Mouse (Mus musculus) T-helper 1 cell (primary cell): Measurements from ENCODE around the gene Sub1.

Experiments
- in situ Hi-C: fragments of 300-600 bp; cut with MboI, MseI; formaldehyde crosslinking; loops from one replicate; pipeline ENCODE4 v1.15.1; 2025; ENCODE audit warnings: high pct_unique_total_duplicates

Sub1 gene

DNA sequence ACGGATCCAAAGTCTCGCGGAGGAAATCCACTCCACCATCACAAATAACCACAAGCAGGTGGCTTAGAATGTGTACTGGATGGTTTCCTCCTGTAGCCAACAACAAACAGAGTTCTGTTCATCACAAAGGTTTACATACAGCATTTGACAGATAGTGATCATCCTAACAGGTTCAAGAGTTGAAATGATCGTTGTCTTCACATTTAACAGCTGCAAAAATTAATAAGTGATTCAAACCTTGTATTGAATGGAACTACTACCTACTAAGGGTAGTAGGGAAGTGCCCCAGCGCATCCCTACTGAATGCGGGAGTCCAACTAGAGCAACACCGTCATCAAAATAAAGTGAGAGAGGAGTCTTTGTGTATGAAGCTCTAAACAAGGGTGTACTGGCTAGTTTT, at the start of gene Sub1:
Gene Sub1 (minus strand): TSS at position 101 of the 400 bp plus-strand sequence.
- in situ Hi-C loops = loop anchor here (5.0 kb wide), 1 partner anchor 40 kb away; no protein-coding TSS in a partner anchor

DNA sequence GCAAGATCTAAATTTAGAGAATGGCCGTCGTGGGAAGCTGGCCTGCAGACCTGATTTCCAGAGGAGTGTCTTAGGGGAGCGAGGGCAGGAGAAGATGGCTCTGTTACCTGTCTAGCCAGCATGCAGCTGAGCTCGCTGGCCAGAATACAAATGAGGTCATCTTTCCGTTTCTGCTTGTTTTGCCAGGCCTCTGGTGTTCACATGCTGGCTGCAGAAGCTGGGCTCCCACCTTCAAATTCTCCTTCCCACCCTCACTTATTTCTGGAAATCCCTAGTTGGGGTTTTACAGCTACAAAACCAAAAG, 43.6 kb upstream of the Sub1 start:
- in situ Hi-C loops = loop anchor here (5.0 kb wide), 1 partner anchor 37 kb away; no protein-coding TSS in a partner anchor

DNA sequence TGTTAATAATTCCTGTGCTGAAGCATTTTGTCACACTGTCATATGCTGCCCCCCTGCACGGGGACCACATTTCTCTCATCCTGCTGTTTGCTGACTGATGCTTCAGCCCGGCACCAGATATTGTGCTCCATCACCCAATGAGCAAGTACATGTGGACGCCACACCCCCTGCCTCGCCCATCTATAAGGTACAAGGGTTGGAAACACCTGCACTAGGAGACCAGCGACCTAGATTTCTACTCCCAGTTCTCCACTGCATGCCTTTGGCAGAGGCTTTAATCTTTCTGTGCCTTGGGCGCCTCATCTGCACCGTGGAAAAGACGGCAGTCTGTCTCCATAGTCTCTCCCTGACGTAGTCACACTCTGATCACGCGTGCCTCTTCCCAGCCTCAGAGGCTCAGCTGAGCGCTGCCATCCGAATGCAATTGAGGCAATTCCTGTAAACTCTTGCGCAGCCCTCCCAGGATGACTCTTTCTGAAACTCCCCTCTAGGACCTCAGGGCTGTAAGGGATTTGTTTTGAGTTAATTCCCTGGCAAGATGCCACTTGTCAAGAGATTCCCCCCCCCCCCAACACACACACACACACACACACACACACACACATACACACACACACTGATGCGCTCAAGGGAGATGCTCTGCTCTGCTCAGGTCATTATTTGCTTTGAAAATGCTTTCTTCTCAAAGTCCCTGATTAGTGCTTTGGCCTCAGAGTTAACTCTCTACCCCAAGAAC, 43.1 kb upstream of the Sub1 start:
- in situ Hi-C loops = loop anchor here (5.0 kb wide), 2 partner anchors 37 to 43 kb away; partner anchors contain the start of gene Sub1

DNA sequence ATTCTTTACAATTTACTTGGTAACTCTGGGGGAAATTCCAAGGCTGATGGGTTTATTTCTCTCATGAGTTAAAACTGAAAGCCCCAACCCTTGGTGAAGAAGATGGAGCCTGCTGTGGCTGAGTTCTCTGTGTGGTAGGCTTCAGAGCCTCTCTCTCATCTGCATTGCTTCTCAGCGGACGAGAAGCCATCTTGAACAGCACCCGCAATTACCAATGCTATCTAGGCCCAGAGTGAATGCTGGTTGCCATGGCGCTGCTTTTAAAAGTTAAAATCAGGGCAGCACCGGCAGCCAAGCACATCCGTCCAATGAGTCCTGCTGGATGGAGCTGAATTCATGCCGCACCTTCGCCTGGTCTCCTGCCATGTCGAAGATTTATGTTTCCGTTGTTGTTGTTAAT, 42.5 kb upstream of the Sub1 start:
- in situ Hi-C loops = loop anchor here (5.0 kb wide), 1 partner anchor 42 kb away; the partner anchor contains the start of gene Sub1

DNA sequence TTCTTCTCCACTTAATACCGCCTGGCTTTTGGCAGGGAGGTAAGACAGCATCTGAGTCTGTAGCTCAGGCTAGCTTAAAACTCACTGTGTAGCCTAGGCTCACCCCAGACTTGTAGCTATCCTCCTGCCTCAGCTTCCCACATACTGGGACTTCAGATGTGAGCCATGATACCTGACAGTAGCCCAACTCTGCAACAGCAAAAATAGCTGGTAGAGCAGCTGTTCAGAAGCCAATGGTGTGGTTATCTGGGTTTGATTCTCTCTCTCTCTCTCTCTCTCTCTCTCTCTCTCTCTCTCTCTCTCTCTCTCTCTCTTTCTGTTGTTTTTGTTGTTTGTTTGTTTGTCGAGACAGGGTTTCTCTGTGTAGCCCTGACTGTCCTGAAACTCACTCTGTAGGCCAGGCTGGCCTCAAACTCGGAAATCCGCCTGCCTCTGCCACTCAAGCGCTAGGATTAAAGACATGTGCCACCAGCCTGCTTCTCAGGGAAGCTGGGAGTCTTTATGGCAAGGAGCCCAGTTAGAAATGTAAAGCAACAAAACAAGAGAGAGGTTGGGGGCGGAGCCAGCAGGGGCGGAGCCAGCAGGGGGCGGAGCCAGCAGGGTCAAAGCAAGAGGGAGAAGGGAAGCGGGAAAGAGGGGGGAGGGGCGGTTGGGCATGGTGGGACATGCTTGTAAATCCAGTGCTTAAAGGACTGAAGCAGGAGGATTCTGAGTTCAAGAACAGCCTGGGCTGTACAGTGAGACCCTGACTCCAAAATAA, 41.3 kb upstream of the Sub1 start:
- in situ Hi-C loops = loop anchor here (5.0 kb wide), 1 partner anchor 41 kb away; the partner anchor contains the start of gene Sub1

DNA sequence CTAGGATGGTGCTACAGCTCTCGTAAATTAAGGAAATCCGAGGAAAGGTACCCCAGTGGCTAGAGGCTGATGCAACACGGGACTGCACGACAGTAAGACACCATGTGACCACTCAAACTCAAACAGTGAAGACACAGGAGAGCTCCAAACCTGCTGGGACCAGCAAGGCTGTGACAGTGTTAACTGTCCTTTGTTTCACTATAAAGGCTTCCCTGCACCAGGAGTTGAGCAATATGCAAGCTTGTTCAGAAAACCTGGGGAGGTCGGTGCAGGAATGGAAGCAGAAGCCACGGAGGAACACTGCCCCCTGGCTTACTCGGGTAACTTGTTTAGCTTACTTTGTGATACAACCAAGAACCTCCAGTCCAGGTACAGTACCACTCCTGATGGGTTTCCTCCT, 40.4 kb upstream of the Sub1 start:
- in situ Hi-C loops = loop anchor here (5.0 kb wide), 1 partner anchor 40 kb away; the partner anchor contains the start of gene Sub1

DNA sequence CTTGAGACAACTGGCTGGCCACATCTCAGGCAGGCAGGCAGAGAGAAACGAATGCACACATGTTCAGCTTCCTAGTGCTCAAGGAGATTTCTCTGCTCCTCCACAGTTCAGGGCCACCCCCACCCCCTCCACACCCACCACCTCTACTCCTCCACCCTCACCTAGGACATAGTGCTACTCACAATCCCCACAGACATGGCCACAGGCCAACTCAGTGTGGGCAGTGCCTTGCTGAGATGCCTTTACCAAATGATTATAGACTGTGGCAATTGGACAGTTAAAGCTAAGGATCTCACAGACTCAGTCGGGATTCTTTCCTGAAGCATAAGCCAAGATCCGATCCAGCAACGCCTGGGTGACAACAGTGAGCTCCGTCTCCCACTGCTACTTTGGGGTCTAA, 39.9 kb upstream of the Sub1 start:
- in situ Hi-C loops = loop anchor here (5.0 kb wide), 1 partner anchor 39 kb away; the partner anchor contains the start of gene Sub1

DNA sequence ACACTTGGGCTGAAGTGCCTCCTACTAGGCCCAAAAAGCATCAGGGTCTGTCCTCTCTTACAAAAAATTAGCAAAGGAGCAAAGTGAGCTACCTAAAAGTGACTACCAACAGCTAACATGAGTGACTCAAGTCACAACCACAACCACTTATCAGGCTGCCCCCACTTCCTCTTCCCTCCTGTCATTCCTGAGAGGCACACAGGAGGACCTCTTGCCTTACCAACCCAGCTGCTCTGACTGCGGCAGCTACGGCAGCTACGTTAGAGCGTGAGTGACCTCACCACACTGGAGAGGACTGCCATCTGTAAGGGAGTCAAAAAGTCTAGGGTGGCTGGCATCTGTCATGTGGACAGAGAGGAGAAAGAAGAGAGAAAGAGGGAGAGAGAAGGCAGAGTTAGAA, 37.5 kb upstream of the Sub1 start:
- in situ Hi-C loops = no loop called here

DNA sequence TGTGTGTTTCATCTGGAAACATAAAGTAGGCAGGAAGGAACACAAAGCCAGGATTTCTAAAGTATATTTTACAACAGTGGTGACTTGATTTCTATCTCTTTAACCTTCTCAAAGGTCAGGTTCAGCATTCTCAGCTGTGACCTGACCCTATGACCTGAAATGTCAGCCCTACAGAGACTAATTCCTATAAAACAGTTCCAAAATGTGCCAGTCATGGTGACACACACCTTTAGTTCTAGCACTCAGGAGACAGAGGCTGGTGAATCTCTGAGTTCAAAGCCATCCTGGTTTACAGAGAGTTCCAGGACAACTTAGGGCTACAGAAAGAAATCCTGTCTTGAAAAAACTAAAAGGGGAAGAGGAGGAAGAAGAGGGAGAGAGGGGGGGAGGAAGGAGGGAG, 36.4 kb upstream of the Sub1 start:
- in situ Hi-C loops = no loop called here

DNA sequence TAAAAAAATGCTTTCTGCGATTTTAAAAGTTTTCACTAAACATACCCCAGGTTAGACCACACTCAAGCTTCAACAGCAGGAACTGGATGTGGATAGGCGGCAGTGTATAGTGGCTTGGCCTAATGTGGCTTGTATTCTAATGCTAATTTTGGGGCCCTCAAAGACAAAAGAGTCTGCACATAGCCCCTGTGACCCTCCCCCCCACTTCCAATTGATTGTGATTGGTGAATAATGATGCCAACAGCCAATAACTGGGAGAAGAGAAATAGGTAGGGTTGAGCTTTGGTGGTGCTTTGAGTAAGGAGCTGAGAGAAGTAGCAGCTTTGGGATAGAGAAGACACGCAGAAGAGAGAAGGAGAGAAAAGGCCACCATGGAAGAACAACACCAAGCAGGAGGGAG, 35.7 kb upstream of the Sub1 start:
- in situ Hi-C loops = no loop called here

DNA sequence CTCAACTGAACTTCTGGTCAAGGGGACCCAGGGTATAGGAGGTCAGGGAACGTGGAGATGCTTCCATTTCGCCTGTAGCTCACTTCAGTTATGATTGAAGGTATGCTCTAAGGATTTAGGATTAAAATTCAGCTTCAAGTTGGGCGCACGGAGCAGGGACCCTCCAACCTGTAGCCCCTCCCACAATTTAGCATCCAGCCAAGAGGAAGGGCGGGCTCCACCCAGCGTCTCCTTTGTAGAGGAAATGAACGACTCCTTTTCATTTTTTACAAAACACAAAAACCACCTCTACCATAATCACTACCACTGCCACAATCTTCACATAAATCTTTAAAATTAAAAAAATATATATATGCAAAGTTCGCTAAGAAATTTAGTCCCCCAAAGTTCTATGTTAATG, 35.1 kb upstream of the Sub1 start:
- in situ Hi-C loops = no loop called here

DNA sequence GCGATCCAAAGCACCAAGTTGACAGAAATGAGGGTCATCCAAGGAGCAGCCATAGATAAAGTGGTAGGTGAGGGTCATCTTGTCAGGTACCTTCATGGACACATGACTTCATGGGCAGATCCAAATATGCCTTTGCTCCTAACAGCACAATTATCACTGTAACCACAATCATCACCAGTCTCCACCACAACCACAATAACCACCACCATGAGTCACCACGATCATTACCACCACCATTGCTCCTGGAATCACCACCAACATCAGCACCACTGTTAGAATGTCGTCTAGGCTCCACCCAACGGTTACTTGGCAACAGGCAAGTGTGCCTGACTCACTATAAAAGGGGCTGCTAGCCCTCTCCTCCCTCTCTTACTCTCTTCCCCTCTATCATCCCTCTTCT, 33.4 kb upstream of the Sub1 start:
- in situ Hi-C loops = no loop called here

DNA sequence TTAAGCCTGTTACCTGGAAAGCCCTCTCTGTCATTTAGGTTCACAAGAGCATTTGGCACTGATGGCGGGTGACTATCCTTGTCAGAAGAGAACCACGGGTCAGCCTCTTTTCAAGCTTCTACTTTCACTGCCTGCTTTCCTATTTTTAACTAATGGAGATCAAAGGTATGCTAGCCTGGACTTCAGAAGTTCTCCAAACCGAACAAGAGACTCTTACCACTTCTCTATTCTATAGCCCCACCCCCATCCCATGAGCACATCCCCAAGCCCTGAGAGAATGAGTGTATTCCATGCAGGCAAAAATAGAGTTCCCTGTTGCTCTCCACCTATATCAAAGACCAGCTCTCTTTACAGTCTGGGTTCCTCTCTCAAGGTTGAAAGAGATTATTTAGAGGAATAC, 31.0 kb upstream of the Sub1 start:
- in situ Hi-C loops = no loop called here

DNA sequence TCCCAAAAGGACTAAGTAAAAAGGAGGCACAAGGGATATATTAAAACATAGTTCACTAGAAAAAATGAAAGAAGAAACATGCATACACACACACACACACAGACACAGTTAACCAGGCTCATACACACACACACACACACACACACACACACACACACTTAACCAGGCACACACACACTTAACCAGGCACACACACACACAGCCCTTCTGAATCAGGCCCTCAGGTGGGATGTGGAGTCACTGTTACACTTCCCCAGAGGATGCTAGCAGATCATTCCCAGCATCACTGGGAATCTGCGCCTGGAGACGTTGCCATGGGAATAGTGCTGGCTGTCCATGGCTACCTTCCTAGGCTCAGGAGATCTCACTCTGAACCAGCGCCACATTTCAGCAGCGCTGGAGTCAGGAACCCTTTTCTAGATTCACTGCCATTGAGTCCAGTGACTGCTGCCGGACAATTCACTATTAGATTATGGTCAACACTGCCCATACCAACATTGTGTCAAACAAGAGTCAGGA, 30.2 kb upstream of the Sub1 start:
- in situ Hi-C loops = no loop called here

DNA sequence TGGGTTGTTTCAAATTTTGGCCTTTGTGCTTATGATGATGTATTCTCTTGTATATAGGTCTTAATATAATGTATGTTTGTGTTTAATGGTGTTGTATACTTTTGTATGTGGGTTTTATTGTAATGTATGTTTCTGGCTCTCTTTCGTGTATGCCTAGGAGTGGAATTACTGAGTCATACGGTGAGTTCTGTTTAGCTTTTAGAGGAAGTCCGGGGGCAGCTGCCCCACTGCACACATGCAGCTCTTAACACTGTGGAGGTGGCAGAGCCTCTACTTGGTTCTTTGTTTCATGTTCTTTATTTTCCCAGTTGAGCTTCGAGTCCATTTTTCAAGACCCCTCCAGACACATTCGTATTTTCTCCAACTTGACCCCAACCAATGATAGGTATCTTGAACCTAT, 29.2 kb upstream of the Sub1 start:
- in situ Hi-C loops = no loop called here

DNA sequence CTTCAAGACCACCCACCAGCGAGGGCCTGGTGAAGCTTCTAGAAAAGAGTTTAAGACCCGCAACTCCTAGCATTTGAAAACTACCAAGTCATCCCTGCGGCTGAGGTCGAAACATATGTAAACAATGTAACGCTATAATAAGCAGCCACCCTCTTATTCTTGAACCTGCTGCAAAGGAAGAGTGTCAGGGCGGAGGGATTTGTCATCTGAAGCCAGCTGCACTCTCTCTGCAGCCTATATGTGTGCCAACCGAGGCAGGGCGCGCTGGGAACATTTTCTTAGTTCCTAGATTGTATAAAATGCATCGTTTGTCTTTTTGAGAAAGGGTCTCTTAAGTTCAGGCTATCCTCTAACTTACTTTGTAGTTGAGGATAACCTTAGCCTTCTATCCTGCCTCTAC, 28.6 kb upstream of the Sub1 start:
- in situ Hi-C loops = no loop called here

DNA sequence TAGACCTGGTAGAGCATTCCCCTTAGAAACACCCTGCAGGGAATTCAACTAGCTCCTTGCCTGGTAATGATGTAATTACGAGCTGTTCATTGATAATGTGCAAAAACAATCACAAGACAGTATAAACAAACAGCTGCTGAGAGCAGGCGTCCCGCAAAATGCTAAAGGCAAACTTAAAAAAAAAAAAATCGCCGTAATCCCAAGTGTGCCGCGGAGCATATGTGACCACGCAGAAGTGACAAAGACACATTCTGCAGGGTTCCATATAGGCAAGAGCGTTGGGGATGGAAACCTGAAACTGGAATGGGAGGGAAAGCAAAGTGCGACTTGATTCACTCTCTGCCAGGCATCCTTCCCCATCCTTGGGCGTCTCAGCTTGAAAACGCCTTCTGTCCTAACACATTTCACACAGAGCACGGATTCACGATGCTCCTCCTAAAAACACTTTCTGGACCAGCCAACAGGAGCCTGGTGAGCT, 28.0 kb upstream of the Sub1 start:
- in situ Hi-C loops = loop anchor here (25.0 kb wide), 1 partner anchor 787 kb away; the partner anchor contains the start of genes 6030458C11Rik and Drosha

DNA sequence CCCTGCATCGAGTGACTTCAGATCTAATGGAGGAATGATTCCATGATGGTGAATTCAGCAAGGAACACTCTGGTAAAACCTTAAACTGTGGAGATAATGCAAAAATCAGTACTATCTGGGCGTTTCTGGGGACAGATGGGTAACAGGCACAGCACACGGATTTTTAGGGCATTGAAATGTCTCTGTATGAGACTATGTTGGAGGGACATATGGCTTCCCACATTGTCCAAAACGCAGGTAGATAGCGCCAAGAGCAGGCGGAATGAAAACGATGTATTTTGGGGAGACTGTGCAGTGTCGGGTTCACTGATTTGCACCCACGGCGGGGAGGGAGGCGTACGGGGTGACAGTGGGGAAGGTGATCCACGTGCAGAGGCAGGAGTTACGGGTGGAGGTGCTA, 22.7 kb upstream of the Sub1 start:
- in situ Hi-C loops = loop anchor here (25.0 kb wide), 1 partner anchor 793 kb away; the partner anchor contains the start of genes 6030458C11Rik and Drosha

DNA sequence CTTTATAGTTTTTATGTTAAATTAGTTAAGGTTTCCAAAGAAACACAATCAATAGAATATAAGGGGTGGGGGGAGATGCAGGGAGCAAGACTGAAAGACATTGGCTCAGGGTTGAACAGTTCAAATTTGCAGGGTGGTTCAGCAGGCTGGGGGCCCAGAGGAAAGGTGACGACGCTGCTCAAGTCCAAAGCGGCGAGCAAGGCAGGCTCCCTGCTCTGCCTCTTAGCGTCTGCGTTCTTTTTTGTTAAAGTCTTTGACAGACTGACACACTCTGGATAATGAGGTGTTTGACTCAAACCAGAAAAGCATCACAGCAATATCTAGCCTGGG, 21.6 kb upstream of the Sub1 start:
- in situ Hi-C loops = loop anchor here (25.0 kb wide), 1 partner anchor 794 kb away; the partner anchor contains the start of genes 6030458C11Rik and Drosha

DNA sequence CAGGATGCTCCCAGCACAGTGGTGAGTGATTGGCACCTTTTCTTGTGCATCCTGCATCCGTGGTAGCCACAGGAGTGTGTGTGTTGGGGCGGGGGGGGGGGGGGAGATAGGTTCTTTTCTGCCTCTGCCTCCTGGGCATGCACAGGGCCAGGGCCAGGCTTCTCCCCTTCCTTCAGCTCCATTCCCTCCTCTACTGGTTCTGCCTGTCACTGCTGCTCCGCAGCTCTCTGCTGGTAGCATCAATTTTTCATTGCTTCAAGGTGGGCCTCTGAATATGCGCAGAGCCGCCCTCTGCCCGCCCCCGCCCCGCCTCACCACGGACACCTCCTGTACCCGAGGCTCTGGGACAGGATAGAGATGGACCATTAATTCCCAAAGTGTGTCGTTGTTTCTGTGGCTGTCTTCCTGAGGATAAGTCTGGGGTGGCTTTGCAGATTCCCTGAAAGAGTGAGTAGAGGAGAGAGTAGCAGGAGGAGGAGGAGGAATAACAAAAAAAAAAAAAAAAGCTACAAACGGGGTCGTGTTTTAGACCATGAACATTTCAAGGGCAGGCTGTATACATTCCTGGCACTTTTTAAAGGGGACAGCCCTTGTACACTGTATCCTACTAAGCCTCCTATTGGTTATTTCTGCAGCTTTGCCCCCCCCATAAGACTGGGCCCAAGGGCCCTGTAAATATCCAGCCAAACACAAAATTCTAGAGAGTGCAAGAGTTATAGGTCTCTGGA, 21.1 kb upstream of the Sub1 start:
- in situ Hi-C loops = loop anchor here (25.0 kb wide), 1 partner anchor 794 kb away; the partner anchor contains the start of genes 6030458C11Rik and Drosha

DNA sequence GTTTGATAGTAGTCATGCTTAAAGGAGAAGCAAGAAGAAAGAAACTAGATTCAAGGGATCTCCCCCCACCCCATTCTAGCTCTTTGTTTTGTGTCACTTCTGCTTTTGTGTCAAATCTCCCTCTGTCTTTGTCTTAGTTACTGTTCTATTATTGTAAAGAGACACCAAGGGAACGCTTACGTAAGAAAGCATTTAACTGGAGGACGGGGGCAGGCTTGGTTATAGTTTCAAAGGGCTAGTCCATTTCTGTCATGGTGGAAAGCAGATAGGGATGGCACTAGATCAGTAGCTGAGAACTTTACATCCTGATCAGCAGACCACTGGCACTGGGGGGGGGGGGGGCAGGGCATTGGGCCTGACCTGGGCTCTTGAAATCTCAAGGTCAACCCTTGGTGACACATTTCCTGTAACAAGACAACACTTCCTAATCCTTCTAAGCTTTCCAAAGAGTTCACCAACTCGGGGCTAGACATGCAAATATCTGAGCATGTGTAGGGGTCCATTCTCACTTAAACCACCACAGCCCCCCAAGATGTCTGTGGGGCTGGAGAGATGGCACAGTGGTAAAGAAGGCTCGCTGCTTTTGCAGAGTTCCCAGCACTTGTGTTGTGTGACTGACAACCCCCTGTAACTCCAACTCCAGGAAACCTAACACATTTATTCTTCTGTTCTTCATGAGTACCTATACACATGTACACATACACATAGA, 17.6 kb upstream of the Sub1 start:
- in situ Hi-C loops = loop anchor here (25.0 kb wide), 1 partner anchor 798 kb away; the partner anchor contains the start of genes 6030458C11Rik and Drosha
